Mouse (Mus musculus) intestine, embryonic 15.5 days (tissue): Measurements from ENCODE around the gene 4921504E06Rik. TPM values are rescaled to one million over a fixed set of nuclear protein-coding genes. Genes with fewer than 3 reads are reported as not detected.

Experiments used
- ATAC-seq: fragments of 200-750 bp; cut with Nextera tagmentation; 2 replicates; pipeline ENCODE4 v1.8.0; 2017; ENCODE audit warnings: moderate TSS enrichment, moderate library complexity
- H3K27ac ChIP-seq: fragments of 300-500 bp; sonication (generic); 2 replicates; pipeline ENCODE4 v1.5.1; 2015; ENCODE audit warnings: mild to moderate bottlenecking, inconsistent platforms
- H3K27me3 ChIP-seq: fragments of 300-500 bp; sonication (generic); replicated peaks from 2 replicates; pipeline ENCODE4 v1.6.1; 2015; ENCODE audit warnings: inconsistent platforms
- H3K36me3 ChIP-seq: fragments of 300-500 bp; sonication (generic); 2 replicates; pipeline ENCODE4 v1.6.1; 2015; ENCODE audit warnings: inconsistent platforms
- H3K4me1 ChIP-seq: fragments of 300-500 bp; sonication (generic); replicated peaks from 2 replicates; pipeline ENCODE4 v1.6.1; 2015; ENCODE audit warnings: inconsistent platforms
- H3K4me2 ChIP-seq: fragments of 300-500 bp; sonication (generic); replicated peaks from 2 replicates; pipeline ENCODE4 v1.6.1; 2015; ENCODE audit warnings: mild to moderate bottlenecking, inconsistent platforms
- H3K4me3 ChIP-seq: fragments of 300-500 bp; sonication (generic); replicated peaks from 2 replicates; pipeline ENCODE4 v1.5.1; 2015; ENCODE audit warnings: inconsistent platforms
- H3K9ac ChIP-seq: fragments of 300-500 bp; sonication (generic); 2 replicates; pipeline ENCODE4 v1.6.1; 2015; ENCODE audit warnings: inconsistent platforms
- H3K9me3 ChIP-seq: fragments of 300-500 bp; sonication (generic); 2 replicates; pipeline ENCODE4 v1.6.1; 2016; ENCODE audit warnings: inconsistent platforms
- WGBS: fragments of 180-500 bp; shearing (Covaris S2); methylation state at CpG from one replicate; pipeline ENCODE4 v1.1.7; 2015; 5-methylcytosine and 5-hydroxymethylcytosine counted together
- polyA plus RNA-seq: library from polyadenylated mRNA; unstranded; fragments of >200 nt; fragmentation: Nextera tagmentation; extraction: Ambion mirVana; gene quantifications from 2 replicates; pipeline ENCODE4 v1.2.1, GENCODE M21; 2015

The 4921504E06Rik gene
- polyA plus RNA-seq, 1 experiment from 2014 or later: not detected

- Histone ChIP-seq H3K9ac (no peak overlapping the region), H3K27me3 (no peaks in the 10 kb centered on the region), H3K9me3 (no peaks in the 10 kb centered on the region), H3K36me3 (no peaks in the 10 kb centered on the region), H3K4me3 (no peak overlapping the region), H3K4me1 (peaks cover 6% of the 10 kb centered on the region; the same call in 1 of the 2 replicates), H3K4me2 (no peak overlapping the region), H3K27ac (no peak overlapping the region)
- 78% methylated on average over 2 of the region's 2 CpGs for WGBS
- ATAC-seq: no peak
These were observed 2.3 kb downstream of the 4921504E06Rik start for GRCm38 (mm10) chr2:19551396-19551795.

GRCm38 (mm10) chr2:19540906-19541305, 12.8 kb downstream of the 4921504E06Rik start:
- Histone ChIP-seq H3K27me3 (no peaks in the 10 kb centered on the region), H3K4me2 (no peak overlapping the region), H3K9ac (no peak overlapping the region), H3K27ac (no peak overlapping the region), H3K9me3 (no peaks in the 10 kb centered on the region), H3K36me3 (no peaks in the 10 kb centered on the region), H3K4me3 (no peak overlapping the region), H3K4me1 (no peaks in the 10 kb centered on the region)
- ATAC-seq: no peak
- 58% methylated on average over 1 of the region's 1 CpGs for WGBS

- no peaks in the 10 kb centered on the region for H3K27me3 ChIP-seq
- WGBS: 77% methylated on average over 2 of the region's 2 CpGs
- no peaks in the 10 kb centered on the region for H3K4me1 ChIP-seq
- H3K36me3 ChIP-seq: no peaks in the 10 kb centered on the region
- H3K4me2 ChIP-seq: no peak overlapping the region
- ATAC-seq: no peak
- no peak overlapping the region for H3K9ac ChIP-seq
- no peak overlapping the region for H3K27ac ChIP-seq
- H3K4me3 ChIP-seq: no peak overlapping the region
- H3K9me3 ChIP-seq: no peaks in the 10 kb centered on the region
These were observed 24.3 kb downstream of the 4921504E06Rik start for GRCm38 (mm10) chr2:19529428-19529827.

- no peak overlapping the region for H3K4me2 ChIP-seq
- no peaks in the 10 kb centered on the region for H3K4me1 ChIP-seq
- 0 out of 2 replicates have a peak, but pooled peaks have one; percentile 53 for ATAC-seq
- no peaks in the 10 kb centered on the region for H3K27me3 ChIP-seq
- no peak overlapping the region for H3K9ac ChIP-seq
- WGBS: 0% methylated on average over 1 of the region's 1 CpGs
- no peak overlapping the region for H3K27ac ChIP-seq
- H3K36me3 ChIP-seq: no peaks in the 10 kb centered on the region
- H3K9me3 ChIP-seq: no peaks in the 10 kb centered on the region
- H3K4me3 ChIP-seq: no peak overlapping the region
These were observed 24.9 kb downstream of the 4921504E06Rik start for GRCm38 (mm10) chr2:19528797-19529196.

- 74% methylated on average over 5 of the region's 5 CpGs for WGBS
- Histone ChIP-seq H3K4me1 (no peaks in the 10 kb centered on the region), H3K27ac (no peak overlapping the region), H3K4me2 (no peak overlapping the region), H3K9ac (no peak overlapping the region), H3K36me3 (no peaks in the 10 kb centered on the region), H3K9me3 (no peaks in the 10 kb centered on the region), H3K27me3 (0 out of 2 replicates have a peak, but pooled peaks cover 3% of the 10 kb centered on the region), H3K4me3 (no peak overlapping the region)
- ATAC-seq: peak; percentile 39; the same call in 1 of the 2 replicates
These were observed 29.6 kb downstream of the 4921504E06Rik start for GRCm38 (mm10) chr2:19524071-19524470.

GRCm38 (mm10) chr2:19521662-19522061, 32.1 kb downstream of the 4921504E06Rik start:
- Histone ChIP-seq H3K27ac (no peak overlapping the region), H3K4me3 (no peak overlapping the region), H3K4me1 (no peaks in the 10 kb centered on the region), H3K9me3 (no peaks in the 10 kb centered on the region), H3K9ac (no peak overlapping the region), H3K27me3 (peaks cover 6% of the 10 kb centered on the region; the same call in 1 of the 2 replicates), H3K4me2 (no peak overlapping the region), H3K36me3 (no peaks in the 10 kb centered on the region)
- no peak for ATAC-seq
- WGBS: 25% methylated on average over 7 of the region's 7 CpGs

- Histone ChIP-seq H3K27ac (no peak overlapping the region), H3K4me1 (no peaks in the 10 kb centered on the region), H3K27me3 (peaks cover 6% of the 10 kb centered on the region; the same call in 1 of the 2 replicates), H3K9me3 (no peaks in the 10 kb centered on the region), H3K4me2 (no peak overlapping the region), H3K9ac (no peak overlapping the region), H3K4me3 (no peak overlapping the region), H3K36me3 (no peaks in the 10 kb centered on the region)
- WGBS: 87% methylated on average over 2 of the region's 2 CpGs
- no peak for ATAC-seq
These were observed 33.1 kb downstream of the 4921504E06Rik start for GRCm38 (mm10) chr2:19520617-19521016.

GRCm38 (mm10) chr2:19519768-19520167, 33.9 kb downstream of the 4921504E06Rik start:
- peak; percentile 66; the same call in 1 of the 2 replicates for ATAC-seq
- H3K27me3 ChIP-seq: peaks cover 6% of the 10 kb centered on the region; the same call in 1 of the 2 replicates
- no peak overlapping the region for H3K4me3 ChIP-seq
- no peaks in the 10 kb centered on the region for H3K9me3 ChIP-seq
- H3K36me3 ChIP-seq: no peaks in the 10 kb centered on the region
- no peaks in the 10 kb centered on the region for H3K4me1 ChIP-seq
- H3K4me2 ChIP-seq: no peak overlapping the region
- H3K9ac ChIP-seq: no peak overlapping the region
- H3K27ac ChIP-seq: no peak overlapping the region
- 3% methylated on average over 7 of the region's 7 CpGs for WGBS

GRCm38 (mm10) chr2:19517952-19518351, 35.8 kb downstream of the 4921504E06Rik start:
- ATAC-seq: no peak
- Histone ChIP-seq H3K4me2 (no peak overlapping the region), H3K27ac (no peak overlapping the region), H3K4me1 (no peaks in the 10 kb centered on the region), H3K9ac (no peak overlapping the region), H3K36me3 (no peaks in the 10 kb centered on the region), H3K4me3 (no peak overlapping the region), H3K9me3 (no peaks in the 10 kb centered on the region), H3K27me3 (peaks cover 6% of the 10 kb centered on the region; the same call in 1 of the 2 replicates)
- WGBS: 55% methylated on average over 13 of the region's 13 CpGs

GRCm38 (mm10) chr2:19512381-19512780, 41.3 kb downstream of the 4921504E06Rik start:
- Histone ChIP-seq H3K4me2 (no peak overlapping the region), H3K4me3 (no peak overlapping the region), H3K27ac (no peak overlapping the region), H3K27me3 (no peaks in the 10 kb centered on the region), H3K9ac (no peak overlapping the region), H3K9me3 (no peaks in the 10 kb centered on the region), H3K36me3 (no peaks in the 10 kb centered on the region), H3K4me1 (no peaks in the 10 kb centered on the region)
- WGBS: 64% methylated on average over 5 of the region's 5 CpGs
- ATAC-seq: no peak

GRCm38 (mm10) chr2:19511032-19511431, 42.7 kb downstream of the 4921504E06Rik start:
- no peaks in the 10 kb centered on the region for H3K4me1 ChIP-seq
- H3K4me3 ChIP-seq: no peak overlapping the region
- WGBS: 59% methylated on average over 5 of the region's 5 CpGs

GRCm38 (mm10) chr2:19505744-19506143, 48.0 kb downstream of the 4921504E06Rik start:
- 90% methylated on average over 1 of the region's 1 CpGs for WGBS
- no peaks in the 10 kb centered on the region for H3K27me3 ChIP-seq
- no peak for ATAC-seq

More at GRCm38 (mm10) chr2:19511032-19511431, 42.7 kb downstream of the 4921504E06Rik start:
- Histone ChIP-seq H3K27me3 (no peaks in the 10 kb centered on the region), H3K36me3 (no peaks in the 10 kb centered on the region), H3K4me2 (no peak overlapping the region), H3K9ac (no peak overlapping the region), H3K9me3 (no peaks in the 10 kb centered on the region), H3K27ac (no peak overlapping the region)
- ATAC-seq: no peak

GRCm38 (mm10) chr2:19490262-19490661, 63.5 kb downstream of the 4921504E06Rik start:
- Histone ChIP-seq H3K36me3 (no peaks in the 10 kb centered on the region), H3K4me1 (no peaks in the 10 kb centered on the region), H3K9ac (no peak overlapping the region), H3K4me2 (no peak overlapping the region), H3K4me3 (no peak overlapping the region), H3K27ac (no peak overlapping the region), H3K9me3 (no peaks in the 10 kb centered on the region), H3K27me3 (no peaks in the 10 kb centered on the region)
- 69% methylated on average over 3 of the region's 3 CpGs for WGBS
- peak; percentile 36; the same call in 1 of the 2 replicates for ATAC-seq

More at GRCm38 (mm10) chr2:19505744-19506143, 48.0 kb downstream of the 4921504E06Rik start:
- Histone ChIP-seq H3K27ac (no peak overlapping the region), H3K4me2 (no peak overlapping the region), H3K36me3 (no peaks in the 10 kb centered on the region), H3K9me3 (no peaks in the 10 kb centered on the region), H3K4me1 (no peaks in the 10 kb centered on the region), H3K4me3 (no peak overlapping the region), H3K9ac (no peak overlapping the region)
